Mouse (Mus musculus) layer of hippocampus, adult 2 months (tissue): ENCODE results near the gene Gm8122. TPM values are rescaled to one million over a fixed set of nuclear protein-coding genes. Genes with fewer than 3 reads are reported as not detected.
"Not testable (repeated sequence)": the region's sequence is repeated elsewhere in the genome, so short reads cannot be mapped to it uniquely, and the experiment has no call there.

Experiments used
- DNase-seq, 2 experiments: peaks; one replicate each; pipeline ENCODE4 v3.0.0; 2022; ENCODE audit warnings: low spot score in 2 of 2
- H3K27ac ChIP-seq: fragments of 200-600 bp; 2 replicates; pipeline ENCODE4 v1.8.1; 2022
- H3K4me3 ChIP-seq: fragments of 200-600 bp; 2 replicates; pipeline ENCODE4 v1.8.1; 2022; ENCODE audit warnings: mild to moderate bottlenecking
- CTCF ChIP-seq: fragments of 200-600 bp; conservative IDR thresholded peaks from 2 replicates; pipeline ENCODE4 v1.8.1; 2022; ENCODE audit warnings: antibody characterized with exemption, mild to moderate bottlenecking, moderate library complexity
- long read RNA-seq, 2 experiments: library from polyadenylated mRNA; stranded (forward); transcript quantifications; one replicate each; pipeline ENCODE4 v2.0.0; 2021; ENCODE audit warnings: borderline mapping rate in 2 of 2
- total RNA-seq, 2 experiments: library from RNA; stranded (reverse); gene quantifications; 2 replicates each; pipeline ENCODE4 v1.2.3; 2021

Gm8122 gene
- not detected for total RNA-seq
- long read RNA-seq, experiment 1: 0 reads
- long read RNA-seq, experiment 2: 0 reads

DNA sequence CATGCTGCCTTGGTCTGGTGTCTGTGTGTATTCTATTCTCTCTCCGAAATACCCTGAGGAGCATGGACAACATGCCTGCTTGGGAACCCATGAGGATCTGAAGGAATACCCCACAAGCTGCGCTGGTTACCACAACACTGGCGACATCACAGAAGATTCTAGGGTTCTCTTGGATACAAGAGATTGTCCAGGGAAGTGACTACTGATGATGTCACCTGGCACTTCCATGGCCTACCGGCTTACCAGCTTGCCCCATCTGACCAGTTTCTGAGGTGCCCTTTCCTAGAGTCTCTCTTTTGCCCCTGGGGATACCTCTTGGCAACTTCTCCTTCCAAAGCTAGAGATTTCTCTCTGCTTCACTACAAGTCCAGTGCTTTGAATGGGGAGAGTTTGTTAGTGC is at the start of gene Gm8122:
Gm8122 (minus strand) TSS at position 101 of the 400 bp plus-strand sequence.
- H3K27ac ChIP-seq, H3K4me3 ChIP-seq, DNase-seq: not testable (repeated sequence)

DNA sequence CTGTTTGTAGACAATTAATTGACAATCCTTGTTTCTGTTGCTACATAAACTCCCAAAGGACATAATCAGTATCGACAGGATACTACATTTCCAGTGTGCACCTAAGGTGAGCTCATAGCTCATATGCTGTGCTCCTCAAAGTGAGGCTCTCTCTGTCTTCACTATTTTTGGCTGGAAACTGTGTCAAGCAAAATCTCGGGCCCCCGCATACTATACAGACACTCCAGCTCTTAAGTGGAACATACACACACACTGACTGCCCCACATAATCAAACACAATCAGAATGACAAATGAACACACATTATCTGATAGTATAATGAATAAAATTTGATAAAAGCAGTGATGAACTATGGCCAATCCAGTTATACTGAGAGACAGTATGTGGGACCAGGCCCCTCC is 43.6 kb upstream of the Gm8122 start:
- not testable (repeated sequence) for DNase-seq, H3K27ac ChIP-seq

DNA sequence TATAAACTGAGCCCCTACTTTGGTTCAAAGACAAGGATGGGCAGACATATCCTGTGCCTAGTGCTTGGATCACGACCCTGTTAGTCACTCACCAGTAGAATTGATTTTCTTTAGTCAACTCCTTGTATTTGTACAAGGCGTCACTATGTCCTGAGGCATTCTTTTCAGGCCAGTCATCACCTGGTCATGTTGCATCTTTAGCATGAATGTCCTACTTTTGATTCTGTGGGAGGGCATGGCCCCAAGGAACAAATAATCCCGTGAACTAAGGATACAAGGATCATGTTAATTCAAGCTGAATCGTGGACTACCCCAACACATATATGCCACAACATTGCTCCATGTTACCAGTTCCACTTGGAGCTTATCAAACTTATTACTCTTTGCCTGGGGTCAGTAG is 43.0 kb upstream of the Gm8122 start:
- H3K4me3 ChIP-seq, H3K27ac ChIP-seq, DNase-seq: not testable (repeated sequence)

More for the DNA sequence above, 43.6 kb upstream of the Gm8122 start:
- not testable (repeated sequence) for H3K4me3 ChIP-seq

DNA sequence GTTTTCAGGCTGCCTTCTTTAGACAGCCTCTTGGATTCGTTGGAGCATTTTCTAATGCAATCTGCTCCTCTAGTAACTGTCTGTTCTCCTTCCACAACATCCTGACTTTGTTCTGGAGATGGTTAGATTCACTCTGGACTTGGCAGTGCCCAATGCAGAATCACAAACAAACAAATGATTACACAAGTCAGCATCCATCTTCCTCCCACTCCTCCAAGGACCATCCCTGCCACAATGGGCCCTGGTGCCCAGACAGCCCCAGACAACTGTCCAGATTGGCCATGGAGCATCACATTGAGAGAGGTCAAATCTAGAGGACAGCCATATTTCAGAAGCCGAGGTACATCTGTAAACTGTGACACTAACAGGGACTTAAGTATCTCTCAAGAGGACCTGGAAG is 42.4 kb upstream of the Gm8122 start:
- not testable (repeated sequence) for DNase-seq, H3K27ac ChIP-seq

DNA sequence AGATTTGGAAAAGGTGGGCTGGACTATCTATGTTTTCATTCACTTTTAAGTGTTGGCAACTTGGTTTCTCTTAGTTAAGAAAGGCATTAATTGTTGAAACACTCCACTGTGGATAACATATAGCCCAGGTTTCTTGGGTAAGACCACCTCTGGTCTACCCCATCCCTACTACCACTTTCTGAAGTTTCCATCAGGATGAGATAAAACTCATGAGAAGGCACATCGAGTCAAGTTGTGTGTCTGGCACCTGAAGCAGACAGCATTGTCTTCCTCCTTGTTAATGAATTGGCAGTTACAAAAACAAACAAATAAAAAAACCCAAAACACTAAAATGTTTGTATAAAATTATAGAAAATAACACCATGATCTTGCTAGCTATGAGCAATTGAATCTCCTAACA is 40.6 kb upstream of the Gm8122 start:
- H3K4me3 ChIP-seq, H3K27ac ChIP-seq, DNase-seq: not testable (repeated sequence)

More for the DNA sequence above, 42.4 kb upstream of the Gm8122 start:
- not testable (repeated sequence) for H3K4me3 ChIP-seq

DNA sequence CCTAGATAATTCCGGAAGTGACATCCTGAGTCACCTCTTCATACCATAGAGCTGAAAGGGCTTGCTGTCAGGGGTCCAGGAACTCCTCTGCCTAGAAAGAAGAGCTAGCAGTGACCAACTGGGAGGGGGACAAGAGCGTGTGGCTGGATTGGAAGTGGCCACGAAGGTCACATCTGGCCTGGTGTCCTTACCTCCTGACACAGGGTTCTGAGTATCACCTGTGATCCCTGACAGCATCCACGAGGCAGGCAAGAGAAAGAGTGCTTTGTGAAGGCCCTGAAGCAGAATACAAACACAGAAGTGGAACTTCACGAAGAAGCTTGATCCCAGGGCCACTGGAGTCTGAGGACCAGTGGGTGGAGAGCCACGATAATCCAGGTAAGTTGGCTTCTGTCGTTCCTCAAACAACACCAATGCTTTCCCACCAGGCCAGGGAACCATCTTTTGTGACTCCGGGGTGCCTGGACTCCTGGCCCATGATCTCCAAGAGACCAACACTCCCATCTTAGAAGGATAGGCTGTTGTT is 39.9 kb upstream of the Gm8122 start, which contains the start of gene Gm9732:
Gm9732 (plus strand) TSS at position 51 of the 526 bp plus-strand sequence.
- not testable (repeated sequence) for H3K4me3 ChIP-seq, DNase-seq

DNA sequence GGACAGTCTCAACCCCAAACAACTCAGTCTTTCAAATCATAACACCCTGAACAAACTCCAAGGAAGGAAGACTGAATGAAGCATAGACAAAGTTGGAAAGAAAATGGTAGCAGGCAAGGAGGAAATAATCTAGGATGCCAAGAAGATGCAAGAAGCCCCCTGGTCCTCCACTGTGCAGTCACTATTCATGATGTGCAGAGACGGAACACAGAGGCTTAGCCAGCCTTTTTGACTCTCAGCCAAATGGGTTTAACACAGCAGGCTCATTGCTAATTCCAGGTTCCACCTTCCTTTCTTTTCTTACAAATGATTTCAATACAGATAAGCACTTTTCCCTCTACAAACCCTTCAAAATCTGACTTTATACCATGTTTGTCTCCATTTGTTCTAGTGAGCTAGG is 38.1 kb upstream of the Gm8122 start:
- DNase-seq, H3K4me3 ChIP-seq, H3K27ac ChIP-seq: not testable (repeated sequence)

More for the DNA sequence above, 39.9 kb upstream of the Gm8122 start, which contains the start of gene Gm9732:
- H3K27ac ChIP-seq: not testable (repeated sequence)

DNA sequence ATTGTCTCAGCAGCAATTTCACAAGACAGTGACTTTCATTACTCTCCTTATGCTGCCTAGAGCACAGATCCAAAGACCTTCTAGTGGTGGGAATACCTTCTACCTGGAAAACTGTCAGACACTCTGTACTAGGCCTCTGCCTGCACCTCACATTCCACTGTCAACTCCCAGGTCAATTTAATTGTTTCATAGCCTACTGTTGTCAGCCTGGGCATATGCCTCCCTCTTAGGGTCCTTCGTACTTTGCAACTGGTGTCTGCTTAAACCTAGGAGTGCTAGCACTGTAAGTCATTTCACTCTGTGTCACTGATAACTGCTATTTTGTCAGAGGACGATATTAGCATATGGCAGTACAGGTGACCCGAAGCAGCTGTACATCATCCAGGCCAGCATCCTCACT is 34.1 kb upstream of the Gm8122 start:
- DNase-seq, H3K4me3 ChIP-seq, H3K27ac ChIP-seq: not testable (repeated sequence)

DNA sequence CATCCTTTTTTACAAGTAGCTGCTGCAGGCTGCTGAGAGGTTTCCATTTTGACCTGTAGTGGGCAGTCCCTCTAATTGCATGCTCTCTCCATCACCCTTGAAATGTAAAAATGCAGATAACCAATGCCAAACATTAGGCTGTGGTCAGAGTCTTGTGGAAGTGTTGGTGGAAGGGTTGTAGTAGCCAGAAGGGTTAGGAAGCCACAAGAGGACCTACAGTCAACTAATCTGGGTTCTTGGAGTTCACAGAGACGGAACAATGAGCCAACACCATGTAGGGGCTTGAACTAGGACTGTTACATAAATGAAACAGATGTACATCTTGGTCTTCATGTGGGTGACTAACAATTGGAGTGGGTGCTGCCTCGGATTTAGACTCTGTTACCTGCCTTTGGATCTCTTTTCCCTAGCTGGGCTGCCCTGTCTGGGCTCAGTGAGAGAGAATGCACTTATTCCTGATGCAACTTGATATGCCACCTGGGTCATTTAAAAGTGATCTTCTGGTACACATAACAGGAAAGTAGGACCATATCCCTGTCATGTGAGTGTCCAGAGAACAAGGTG is 33.5 kb upstream of the Gm8122 start:
- not testable (repeated sequence) for DNase-seq

DNA sequence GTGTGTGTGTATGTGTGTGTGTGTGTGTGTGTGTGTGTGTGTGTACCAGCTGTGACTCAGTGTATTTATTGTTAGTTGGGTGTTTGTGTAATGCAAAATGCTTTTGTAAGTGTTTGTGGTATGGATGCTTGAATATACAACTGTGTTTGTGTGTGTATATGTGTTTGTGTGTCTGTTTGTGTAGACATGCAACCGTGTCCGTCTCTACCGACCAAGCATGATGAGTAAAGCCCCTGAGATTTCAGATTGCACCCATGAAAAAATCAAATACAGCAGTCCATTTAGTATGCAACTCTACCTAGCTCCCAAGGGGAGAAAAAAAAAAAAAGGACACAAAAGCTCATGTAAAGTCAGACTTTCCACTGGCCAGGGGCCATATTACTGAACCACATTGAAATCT is 28.3 kb upstream of the Gm8122 start:
- H3K27ac ChIP-seq, H3K4me3 ChIP-seq, DNase-seq: not testable (repeated sequence)

More for the DNA sequence above, 33.5 kb upstream of the Gm8122 start:
- H3K4me3 ChIP-seq, H3K27ac ChIP-seq: not testable (repeated sequence)

DNA sequence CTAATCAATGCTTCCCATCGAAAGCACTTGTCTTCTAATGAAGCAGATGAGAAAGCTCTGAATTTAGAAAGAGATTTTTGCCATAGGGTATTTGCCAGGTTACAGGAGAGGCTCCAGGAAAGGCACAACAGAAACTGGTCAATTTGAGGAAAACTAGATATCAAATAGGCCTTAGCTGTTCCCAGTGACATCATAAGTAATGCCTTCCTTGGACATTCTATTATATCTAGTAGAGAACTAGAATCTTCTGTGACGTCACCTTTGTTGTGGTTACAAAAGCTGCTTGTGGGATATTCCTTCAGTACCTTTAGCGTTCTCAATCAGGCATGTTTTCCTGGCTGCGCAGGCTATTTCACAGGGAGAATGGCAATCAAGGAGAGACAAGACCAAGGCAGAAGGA is 23.2 kb upstream of the Gm8122 start, which contains the start of gene Gm8126:
Gm8126 (plus strand) TSS at position 301 of the 400 bp plus-strand sequence.
- not testable (repeated sequence) for DNase-seq, H3K4me3 ChIP-seq, H3K27ac ChIP-seq

DNA sequence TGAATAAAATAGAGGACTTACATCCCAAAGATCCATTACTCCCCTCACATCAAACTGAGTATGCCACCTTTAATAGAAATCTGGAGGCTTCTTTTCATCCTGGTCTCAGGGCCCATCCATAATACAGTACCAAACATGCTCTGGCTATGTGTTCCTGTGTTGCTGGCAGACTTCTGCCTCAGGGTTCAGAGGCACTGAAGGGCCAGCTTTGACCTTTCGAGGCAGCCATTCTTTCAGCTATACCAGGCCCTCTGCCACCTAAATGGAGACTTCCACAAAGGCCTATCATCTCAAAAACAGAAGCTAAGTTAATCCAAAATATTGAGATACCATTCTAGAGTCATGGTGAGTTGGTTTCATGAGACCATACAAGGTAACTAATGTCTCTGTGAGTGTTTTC is 21.4 kb upstream of the Gm8122 start:
- not testable (repeated sequence) for H3K27ac ChIP-seq, H3K4me3 ChIP-seq, DNase-seq

DNA sequence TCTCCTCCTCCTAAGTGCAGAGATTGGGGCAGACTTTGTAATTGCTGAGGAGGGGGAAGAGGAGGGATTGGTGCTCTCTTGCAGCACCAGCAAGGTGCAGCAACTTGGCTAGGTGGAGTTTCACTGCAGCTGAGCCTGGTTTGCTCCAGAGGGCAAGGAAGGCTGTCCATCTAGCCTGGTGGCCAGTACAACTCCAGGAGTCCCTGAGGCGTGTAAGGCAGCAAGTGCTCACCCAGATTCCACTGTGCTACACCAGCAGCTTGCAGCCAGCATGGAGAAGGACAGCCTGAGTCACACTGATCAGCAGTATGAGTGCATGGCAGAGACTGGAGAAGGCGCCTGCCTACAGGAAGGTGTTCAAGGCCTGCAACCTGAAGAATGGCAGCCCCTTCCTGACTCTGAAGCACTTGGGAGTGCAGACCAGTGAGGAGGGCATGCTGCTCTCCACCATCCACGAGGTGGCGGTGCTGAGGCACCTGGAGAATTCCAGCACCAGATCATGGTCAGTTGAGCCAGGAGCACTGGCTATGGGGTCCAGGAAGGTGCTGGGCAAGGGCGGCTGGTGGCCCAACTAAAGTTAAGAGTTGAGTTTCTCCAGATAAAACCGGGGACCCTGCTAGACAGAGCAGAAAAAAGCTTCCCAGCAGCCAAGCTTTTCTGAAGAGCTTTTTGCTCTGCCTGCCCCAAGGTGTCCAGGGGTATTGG is 15.6 kb upstream of the Gm8122 start:
- TF ChIP-seq CTCF: peak; percentile 22; the same call in 1 of the 2 replicates
- H3K27ac ChIP-seq, H3K4me3 ChIP-seq, DNase-seq: not testable (repeated sequence)

DNA sequence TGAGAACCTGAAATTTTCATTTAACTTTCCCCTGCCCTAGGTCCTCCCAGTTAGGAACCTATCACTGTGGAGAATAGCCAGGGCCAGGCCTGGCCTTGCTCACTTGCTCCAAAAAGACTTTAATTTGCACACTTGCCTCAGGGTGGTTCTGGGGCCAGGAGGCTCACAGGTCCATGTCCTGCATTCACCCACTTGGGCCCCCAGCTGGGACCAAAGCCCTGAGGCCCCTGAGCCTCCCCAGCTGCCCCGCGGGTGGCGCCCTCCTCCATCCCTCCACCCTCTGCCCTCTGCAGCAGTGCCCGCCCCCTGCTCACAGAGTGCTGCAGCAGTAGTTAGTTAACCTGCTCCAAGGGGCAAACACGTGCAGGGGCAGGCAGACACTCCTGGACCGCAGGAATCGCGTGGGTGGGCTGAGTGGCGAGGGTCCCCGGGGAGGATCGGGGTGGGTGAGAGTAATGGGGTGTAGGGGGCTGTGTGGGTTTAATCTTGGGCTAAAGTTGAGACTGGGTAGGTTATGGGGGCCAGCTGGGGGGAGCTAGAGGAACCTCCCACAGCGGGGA is 14.6 kb upstream of the Gm8122 start:
- DNase-seq, H3K27ac ChIP-seq, H3K4me3 ChIP-seq: not testable (repeated sequence)
